Mouse (Mus musculus) T-helper 1 cell (primary cell): Measurements from ENCODE around the gene Acsl6.
"Not testable (repeated sequence)": the region's sequence is repeated elsewhere in the genome, so short reads cannot be mapped to it uniquely, and the experiment has no call there.

Experiments used
- in situ Hi-C: fragments of 300-600 bp; cut with MboI, MseI; formaldehyde crosslinking; loops from one replicate; pipeline ENCODE4 v1.15.1; 2025; ENCODE audit warnings: high pct_unique_total_duplicates

Gene Acsl6

DNA sequence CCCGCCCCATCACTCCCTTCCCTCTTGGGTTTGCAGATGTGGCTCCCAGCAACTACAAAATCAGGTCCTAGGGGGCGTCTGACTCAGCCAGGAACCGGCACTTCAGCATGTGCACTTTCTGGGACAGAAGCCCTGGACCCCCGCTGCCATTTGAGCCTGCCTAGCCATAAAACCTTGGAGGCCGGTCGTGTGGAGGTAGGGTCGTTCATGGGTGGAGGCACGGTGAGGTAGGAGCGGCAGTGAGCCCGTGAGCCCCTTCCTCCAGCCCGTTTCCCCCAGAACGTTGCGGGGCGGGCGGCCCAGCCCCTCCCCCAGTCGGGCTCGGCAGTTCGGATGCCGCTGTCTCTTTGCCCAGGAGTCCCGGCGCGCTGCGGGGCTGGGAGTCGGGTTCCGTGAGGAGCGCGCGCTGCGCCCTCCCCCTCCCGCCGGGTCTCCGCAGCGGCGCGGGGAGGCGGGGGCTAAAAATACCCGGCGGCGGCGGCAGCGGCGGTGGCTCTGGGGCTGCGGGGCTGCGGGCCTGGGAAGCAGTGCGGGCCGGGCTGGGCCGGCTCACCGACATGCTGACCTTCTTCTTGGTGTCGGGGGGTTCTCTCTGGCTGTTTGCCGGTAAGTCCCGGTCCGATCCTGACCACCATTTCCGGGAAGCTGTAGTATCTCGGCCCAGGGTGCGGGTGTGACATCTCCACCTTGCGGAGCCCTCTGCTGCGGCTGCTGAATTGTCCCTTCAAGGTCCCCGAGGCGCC is at the start of gene Acsl6:
Gene Acsl6 (plus strand): TSS at position 71 of the 743 bp plus-strand sequence.
- in situ Hi-C loops: no loop called here

DNA sequence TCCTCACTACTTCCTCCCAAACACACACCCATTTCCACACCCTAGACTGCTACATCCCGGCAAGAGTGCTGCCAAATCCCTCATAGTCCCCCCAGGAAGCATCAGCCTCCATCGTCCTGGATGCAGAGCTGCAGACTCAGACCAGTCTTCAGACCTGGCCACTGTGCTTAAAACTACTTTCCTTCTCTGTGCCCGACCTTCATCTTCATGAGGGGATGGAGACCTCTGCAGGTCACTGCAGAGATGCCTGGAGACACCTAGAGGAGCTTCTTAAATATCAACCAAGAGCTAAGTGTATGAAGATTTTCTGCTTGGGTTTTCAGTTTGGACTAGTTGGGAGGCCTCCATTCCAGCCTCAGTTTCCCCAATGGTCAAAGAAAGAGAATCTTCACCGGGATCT is 49.5 kb upstream of the Acsl6 start:
- in situ Hi-C loops: loop anchor here (5.0 to 10.0 kb wide), 3 partner anchors 107 to 252 kb away; no protein-coding TSS in a partner anchor

DNA sequence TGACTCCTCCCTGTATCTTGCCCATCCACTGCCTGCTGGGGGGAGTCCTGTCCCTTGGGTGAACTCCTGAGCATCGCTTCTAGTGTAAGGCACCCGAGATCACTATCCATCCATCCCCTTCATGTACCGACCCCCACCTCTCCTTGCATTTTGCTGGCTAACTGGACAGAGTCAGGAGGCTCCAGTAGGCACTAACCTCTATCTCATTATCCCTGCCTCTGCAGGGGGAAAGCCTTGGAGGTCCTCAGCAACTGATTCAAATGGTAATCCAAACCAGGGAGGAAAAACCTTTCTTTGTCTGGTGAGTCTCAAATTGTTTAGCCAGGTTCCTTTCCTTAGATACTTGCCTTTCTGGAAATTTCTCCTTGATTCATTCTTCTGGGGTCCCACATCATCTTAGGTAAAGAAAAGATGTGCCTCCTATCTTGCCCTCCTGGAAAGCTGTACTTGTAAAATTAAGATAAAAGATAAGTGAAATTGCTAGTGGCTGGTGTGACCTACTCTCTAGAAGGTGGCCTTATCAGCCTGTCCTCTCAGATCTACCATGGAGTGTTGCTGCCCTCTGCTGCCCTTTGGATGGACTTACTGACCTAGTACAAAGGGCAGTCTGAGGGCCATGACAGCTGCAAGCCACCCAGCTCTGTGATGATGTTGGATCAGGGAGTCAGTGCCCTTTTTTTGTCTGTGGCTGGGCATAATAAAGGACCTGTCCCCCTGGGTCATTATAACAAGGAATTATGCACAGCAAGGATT is 46.8 kb upstream of the Acsl6 start:
- in situ Hi-C loops: loop anchor here (10.0 kb wide), 1 partner anchor 142 kb away; no protein-coding TSS in a partner anchor

DNA sequence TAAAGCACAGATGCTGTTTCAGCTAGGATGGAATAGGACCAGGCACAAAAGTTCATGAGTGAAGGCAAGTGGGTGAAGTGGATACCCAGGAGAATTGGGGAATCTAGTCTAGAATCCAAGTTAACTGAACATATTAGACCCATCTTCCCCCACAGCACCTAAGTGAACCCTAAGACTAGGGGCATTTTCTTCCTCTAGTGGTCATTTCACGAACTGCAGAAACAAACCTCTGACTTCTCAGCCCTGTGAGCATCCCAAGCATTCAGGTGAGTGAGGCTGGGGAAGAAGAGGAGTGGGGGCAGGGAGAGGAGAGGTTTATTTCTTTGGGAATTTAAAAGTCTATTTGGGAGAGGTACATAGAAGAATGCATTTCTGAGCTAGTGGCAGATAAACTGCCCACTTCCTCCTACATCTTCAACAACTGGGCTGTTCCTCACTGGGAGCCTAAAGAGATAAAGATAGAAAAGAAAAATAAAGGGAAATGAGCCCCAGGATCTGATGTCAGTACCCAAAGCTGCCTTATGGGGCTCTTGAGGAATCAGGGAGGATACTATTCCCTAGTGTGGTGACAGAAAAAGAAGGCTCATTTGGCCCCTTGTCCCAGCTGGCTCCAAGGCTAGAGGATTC is 40.1 kb upstream of the Acsl6 start:
- in situ Hi-C loops: no loop called here

DNA sequence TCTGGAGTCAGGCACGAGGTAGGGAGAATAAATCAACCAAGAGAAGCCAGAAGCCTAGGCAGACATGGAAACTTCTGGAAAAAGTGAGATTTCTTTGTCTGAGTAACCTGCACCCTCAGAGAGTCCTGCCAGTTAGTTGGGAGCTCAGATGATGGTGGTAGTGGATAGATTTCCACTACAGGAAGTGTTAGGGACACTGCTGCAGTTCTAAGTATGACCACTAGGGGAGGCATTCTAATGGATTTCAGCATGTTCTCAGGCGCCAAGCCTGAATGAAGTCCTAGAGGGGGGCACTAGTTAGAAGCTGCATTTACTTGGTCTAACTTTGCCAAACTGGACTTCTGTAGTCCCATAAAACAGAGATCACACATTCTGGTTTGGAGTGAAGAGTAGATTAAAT is 39.1 kb upstream of the Acsl6 start:
- in situ Hi-C loops: no loop called here

DNA sequence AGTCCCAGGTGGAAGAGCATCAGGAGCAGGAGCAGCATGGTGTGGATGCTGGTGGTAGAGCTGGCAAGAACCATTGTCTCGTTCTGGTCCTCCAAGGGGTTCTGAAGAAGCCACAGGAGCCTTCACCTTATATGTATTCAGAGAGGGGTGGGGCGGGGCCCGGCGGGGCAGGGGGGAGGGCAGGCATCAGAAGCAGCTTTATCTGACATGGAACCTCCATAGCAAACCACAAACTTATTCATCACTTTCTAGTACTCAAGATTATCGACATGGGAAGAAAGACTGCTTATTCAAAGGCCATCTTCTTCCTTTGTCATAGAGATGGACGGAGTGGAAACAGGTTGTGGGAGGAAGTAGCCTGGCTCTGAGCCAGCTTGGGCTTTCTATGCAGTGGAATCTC is 36.4 kb upstream of the Acsl6 start, which contains the start of gene Il3:
Gene Il3 (minus strand): TSS at position 101 of the 400 bp plus-strand sequence.
- in situ Hi-C loops: no loop called here

DNA sequence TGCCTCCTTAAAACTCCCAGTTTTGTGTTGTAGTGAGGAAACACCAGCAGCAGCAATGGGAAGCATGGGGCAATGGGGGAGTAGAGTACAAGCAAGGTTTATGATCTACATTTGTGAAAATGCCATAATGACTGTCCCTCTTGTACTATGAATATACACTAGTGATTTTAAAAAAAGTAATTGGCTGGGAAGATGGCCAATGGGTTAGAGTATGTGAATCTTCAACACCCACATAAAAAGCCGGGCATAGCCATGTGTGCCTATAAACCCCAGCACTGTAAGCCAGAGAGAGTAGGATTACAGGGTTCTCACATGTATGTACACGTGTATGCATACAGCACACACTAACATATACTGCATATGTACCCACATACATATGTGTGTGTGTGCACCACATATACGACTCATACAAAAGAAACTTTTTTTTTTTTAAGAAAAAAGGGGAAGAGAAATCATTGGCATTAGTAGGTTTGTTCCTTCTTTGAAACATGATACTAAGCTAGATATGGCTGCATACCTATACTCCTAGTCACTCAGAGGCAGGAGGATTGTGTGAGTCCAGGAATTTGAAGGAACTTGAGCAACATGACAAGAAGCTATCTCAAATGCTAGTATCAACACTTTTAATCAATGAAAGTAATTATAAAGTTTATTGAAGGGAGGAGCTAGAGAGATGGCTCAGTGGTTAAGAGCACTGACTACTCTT is 34.3 kb upstream of the Acsl6 start:
- in situ Hi-C loops: no loop called here

DNA sequence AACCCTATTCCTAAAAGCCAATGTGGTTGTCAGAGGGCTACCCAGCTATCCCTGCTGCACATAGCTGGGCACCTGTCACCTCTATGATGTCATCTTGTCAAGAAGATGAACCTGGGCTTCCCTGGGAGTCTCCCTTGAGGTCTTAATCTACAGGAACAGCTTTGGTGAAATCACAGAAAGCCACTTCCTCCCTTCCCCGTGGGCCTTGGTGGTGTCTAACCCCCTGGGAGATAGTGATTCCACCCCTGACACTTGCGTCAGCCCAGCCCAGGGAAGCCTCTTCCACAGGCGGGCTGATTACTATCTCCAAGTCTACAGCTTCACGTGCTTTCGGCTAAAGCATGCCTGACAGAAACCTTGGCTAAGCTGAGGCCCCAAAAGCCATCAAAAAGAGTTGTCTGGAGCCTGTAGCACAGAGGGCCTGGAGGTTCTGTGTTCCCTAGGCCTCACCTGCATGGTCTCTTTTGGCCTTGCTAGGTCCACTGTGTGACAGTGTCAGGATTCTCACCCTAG is 32.1 kb upstream of the Acsl6 start:
- in situ Hi-C loops: no loop called here

DNA sequence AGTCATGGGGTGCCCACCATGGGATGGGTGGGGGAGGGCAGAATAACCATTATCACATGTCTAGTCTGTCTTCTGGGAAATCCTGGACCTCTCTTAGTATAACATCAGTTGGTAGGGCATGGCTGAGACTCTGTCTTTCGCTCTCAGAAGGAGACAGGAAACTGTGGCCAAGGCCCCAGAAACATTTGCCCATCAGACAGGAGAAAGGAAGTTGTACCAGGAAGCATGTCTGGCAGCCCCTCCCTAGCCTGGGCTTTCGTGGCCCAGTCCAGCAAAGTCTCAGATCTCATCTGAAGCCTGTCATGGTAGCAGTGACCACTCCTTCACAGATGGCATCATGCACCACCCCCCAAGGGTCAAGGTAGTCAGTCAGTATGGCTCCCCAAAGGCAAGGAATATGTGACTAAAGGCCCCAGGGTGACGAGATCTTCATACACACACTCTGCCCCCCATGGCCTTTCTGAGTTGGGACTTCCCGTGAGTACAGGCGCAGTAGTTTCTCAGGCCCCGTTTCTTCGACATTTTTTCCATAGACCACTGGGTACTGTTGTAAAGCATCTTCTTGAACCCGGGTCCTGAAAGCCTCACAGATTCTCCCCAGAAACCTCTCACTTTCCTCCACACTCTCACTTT is 15.7 kb upstream of the Acsl6 start:
- in situ Hi-C loops: no loop called here

DNA sequence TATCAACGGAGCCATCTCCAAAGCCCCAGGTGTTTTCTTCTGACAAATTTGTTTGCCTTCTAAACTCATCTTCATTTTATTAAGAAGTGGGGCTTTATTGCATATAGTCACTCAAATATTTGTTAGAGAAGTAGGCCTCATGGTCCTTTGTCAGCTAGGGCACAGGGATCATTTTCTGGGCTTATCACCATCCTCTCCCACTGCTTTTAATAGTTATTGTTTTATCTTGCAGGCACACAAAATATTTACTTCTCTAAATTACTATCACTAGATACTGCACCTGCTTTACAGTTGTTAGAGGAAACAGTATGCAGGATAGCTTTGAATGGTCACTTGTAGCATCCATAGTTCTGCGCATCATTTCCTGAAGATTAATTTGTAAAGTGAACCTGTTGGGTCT is 11.4 kb upstream of the Acsl6 start:
- in situ Hi-C loops: no loop called here

DNA sequence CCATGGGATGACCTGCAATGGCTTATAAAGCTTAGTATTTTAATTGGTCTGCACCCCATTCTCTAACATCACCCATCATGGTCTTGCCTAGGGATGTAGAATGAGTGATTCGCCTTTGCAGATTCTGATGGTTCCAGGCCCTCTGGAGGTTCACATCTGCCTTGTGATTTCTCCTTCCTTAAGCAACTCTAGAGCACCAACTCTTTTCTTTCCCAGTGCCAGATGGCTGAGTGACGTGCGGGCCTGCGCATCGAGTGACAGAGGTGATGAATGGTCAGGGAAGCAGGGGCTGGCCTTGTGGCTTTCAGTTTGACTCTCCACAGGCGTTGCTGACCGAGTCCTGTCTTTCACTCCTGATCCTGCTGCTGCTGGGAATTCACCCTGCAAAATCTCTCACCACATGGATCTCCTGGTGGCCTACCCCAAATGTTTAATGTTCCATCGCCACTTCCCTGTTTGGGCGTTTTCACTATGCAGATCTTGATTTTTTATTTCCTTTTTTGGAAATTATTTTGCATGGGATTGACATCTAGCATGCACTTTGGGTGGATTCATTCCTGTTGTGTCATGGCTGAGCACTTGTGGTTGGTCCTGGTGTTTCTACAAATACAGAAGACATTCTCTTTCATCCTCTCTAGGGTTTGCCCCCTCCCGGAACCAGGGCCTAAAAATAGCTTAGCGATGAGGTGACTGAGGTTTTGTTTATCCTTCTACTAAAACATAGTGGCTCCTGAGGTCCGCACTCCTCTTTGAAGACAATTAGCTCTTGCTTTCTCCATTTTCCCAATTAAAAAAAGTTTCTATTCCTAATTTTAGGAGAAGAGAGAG is 9.4 kb upstream of the Acsl6 start:
- in situ Hi-C loops: no loop called here

DNA sequence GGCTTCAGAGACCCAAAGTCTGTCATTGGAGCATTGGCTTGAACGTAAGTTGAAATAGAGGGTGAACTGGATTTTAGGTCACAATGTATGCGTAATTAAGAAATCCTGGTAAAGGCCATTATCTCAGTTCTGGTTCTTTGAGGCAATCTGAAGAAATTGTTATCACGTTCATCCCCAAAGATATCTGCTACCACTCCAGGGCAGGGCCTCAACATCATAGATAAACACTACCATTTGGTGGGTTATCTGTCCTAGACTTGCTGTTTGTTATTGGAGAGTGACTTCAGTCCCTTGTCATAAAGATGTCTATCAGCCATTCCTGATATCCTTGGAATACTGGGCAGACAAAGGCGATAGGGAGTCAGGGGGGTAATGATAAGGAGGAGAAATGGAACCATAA is 7.6 kb upstream of the Acsl6 start:
- in situ Hi-C loops: no loop called here

DNA sequence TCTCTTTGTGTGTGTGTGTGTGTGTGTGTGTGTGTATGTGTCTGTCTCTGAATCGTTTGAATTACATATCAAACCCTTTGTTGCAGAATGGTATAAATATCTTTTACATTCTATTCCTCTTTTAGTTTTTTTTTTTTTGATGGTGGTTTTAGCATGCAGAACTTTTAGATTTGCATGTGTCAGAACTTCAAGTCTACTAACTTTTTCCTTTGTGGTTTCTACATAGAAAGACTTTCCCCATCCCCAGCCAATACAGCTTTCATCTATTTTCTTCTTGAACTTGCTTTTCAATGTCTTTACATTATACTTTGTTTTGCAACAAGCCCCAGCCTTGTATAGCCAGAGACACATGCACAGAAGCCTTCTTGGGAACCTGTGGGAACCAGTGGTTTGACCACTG is 6.9 kb upstream of the Acsl6 start:
- in situ Hi-C loops: no loop called here

DNA sequence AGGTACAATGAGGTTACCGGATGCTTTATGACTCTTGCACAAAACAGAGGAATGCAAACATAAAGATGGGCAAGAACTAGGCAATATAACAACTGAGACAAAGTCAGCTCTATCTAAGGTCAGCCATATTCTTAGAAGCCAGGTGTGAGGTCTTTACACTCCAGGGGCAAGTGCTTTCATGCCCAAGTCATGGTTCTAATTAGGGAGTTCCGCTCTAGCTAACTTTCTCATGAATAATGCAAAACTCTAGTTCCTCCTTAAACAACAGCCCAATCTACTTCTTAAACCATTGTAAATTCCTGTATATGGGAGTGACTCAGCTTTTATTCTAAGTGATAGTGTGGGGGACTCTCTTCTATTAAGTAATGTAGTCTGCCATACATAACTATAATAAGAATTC is 6.1 kb upstream of the Acsl6 start:
- in situ Hi-C loops: not testable (repeated sequence)

DNA sequence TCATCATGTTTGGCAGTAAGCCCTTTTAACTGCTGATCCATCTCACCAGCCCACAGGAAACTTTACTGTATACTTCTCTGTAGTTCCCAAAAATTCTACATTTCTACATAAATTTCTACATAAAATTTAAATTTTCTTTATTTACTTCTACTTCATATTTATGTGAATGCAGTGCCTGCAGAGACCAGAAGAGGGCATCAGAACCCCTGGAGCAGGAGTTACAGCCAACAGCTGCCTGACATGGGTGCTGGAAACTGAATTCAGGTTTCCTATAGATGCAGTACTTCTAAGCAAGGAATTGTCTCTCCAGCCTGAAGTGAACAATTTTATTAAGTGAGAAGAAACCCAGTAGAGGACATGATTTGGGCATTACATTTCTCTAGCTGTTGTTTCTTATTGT is 4.8 kb upstream of the Acsl6 start:
- in situ Hi-C loops: no loop called here

DNA sequence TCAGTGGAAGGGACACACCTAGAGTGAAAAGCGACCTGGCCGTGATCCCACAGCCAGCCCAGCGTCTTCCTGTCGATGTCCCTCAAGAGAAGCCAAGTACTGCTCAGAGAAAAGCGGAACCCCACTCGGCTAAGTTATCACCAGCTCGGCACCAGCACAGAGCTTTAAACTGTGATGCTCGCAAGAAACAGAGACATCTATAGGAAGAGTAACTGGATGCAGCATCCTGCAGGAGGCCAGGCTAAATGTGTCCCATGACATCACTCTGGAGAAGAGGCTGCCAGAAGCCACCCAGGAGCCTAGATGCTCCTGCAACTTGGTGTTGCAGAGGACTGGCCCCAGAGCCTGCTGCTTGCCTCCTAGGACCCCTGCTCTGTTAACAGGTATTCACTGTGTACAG is 1.6 kb upstream of the Acsl6 start:
- in situ Hi-C loops: no loop called here

DNA sequence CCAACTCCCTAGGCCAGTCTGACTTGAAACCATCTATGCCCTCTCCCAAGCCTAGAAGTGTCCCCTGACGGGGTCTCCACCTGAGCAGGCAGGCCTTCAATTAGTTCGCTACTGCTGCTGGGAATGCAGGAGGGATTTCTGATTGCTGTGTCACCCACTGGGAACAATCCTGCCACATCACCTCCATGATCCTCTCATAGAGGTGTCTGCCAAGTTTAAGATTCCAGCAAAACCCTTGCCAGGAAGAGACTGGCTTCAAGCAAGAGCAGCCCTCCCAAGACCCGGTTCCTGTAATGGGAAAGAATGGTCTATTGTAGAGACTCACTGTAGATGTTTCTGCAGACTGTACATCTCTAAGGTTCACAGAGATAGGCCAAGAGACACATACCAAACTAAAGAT is 992 bp upstream of the Acsl6 start:
- in situ Hi-C loops: no loop called here

DNA sequence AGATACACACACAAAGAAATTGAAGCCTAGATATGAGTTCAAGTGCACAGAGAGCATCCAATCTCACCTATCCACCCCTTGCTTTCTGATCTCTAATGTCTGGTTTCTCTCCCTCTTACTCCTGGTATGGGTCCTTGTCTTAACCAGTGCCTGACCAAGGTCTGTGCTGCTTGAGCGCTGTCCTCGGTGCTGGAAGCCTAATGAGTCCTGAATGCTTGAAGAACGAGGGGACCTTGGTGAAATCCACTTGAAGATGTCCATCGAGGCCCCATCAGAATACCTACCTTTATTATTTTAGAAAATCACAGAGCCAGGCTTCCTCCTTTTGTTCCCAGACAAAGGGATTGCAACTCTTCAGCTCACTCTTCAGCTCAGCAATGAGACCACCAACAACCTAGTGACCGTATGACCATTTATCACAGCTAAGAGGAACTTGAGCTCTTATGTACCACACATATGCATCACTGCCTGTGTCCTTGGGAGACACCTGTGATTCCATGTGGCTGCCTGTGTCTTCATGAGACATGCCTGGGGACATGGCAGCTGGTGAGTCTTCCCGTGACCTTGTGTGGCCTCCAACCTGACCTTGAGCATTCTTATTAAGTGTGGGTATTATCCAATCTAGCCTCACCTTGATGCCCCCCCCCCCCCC is 396 bp upstream of the Acsl6 start:
- in situ Hi-C loops: no loop called here

DNA sequence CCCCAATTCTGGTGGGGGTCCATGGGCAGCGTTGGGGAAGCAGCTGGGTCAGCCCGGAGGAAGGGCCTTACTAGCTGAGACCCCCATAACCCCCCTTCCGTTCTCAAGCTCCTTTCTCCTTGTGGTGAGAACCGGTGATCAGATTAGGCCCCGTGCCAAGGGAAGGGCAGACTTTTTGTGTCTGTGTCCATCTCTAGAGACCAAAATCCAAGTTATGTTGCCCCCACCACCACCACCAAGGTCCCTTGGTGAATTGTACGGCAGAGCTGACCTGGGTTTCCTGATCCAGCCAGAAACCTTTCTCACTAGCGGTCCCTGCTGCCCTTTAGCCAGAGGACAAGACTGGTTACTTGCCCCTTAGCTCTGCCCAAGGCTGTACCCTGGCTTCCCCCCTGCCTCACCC is 874 bp downstream of the Acsl6 start:
- in situ Hi-C loops: no loop called here

DNA sequence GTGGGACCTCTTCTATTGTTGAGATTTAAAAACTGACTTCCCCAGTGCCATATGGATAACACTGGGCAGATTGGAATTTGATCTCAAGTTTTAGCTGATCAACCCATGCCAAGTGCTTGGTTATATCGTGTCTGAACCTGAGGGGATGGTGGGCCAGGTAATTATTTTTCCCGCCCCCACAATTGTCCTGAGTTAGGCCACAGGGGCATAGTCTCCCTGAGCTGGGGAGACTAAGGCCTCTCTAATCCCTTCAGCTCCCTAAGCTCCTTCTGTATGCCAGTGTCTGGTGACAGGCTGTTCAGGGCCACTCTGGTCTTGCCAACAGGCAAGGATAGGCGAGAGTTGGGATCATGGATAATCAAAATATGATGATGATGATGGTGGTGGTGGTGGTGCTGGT is 1.7 kb downstream of the Acsl6 start:
- in situ Hi-C loops: loop anchor here (5.0 kb wide), 1 partner anchor 47 kb away; no protein-coding TSS in a partner anchor
